8 mouse cellular contexts compared by ENCODE assay signal in the genomic region with DNA sequence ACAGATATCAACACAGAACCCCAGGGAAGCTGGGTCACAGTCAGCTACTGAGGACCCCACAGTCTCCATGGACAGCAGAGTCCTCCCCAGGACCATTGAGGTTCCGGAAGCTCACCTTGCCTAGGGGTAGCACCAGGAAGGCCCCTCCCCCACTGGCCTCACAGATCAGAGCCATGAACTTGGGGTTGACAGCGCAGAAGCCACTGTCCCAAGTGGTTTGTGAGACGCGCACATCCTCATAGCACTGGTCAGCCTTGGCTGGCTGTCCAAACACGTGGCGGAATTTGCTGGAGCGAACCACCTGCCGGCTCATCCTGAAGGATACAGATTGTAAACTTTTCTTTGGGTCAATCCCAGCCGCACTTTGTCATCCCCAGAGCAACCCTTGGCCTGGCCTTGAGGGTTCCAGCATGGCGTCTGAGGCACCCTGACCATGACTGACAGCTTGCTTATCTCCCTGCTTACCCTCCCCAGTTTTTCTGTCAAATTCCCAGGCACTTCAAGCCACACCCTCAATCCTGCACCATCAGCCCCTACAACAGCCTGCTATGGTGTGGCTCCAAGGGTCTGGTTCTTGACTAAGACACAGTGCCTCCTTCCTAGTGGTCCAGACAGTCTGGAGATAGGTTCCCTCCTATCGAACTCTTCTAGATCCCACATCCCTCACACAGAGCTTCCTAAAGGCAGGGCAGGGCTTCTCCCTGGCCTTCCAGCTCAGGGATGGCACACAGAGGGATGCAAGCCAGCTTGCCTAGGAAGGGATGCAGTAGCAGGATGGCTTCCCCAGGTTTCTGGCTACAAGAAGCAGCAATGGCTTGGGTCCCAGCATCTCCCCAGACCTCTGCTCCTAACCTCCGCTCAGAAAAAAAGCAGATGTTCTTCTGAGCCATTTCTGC. TPM values are rescaled to one million over a fixed set of nuclear protein-coding genes. Genes with fewer than 3 reads are reported as not detected.
DNase-seq lines count a peak whose midpoint lies in the region; ATAC-seq and TF ChIP-seq lines count a peak whose summit lies in the region.

No protein-coding gene starts in this region.

- H3K4me2 ChIP-seq in kidney, embryonic 16.5 days (replicated peaks; ENCODE audit: low read depth, low read length), result no peak overlapping the region
- peak overlapping the region; percentile 73 for H3K4me2 ChIP-seq in hindbrain, embryonic 15.5 days
- H3K4me2 ChIP-seq in midbrain, postnatal 0 days (ENCODE audit: low read depth, low read length, poor library complexity, severe bottlenecking), result peak overlapping the region; percentile 75

- DNase-seq in kidney, postnatal 25 days, result no peak
- peak; percentile 73 for DNase-seq in cerebellum, adult 9-10 months
- no peak for DNase-seq in midbrain, postnatal 0 days (ENCODE audit: low spot score)
- no peak for DNase-seq in adrenal gland, adult 18-20 months (ENCODE audit: low spot score in 2 of 2)
- DNase-seq in adrenal gland, postnatal 36 days, result no peak
- no peak for DNase-seq in layer of hippocampus, adult 8-10 months (ENCODE audit: low spot score in 2 of 2)

- peaks cover 19% of the 10 kb centered on the region for H3K27me3 ChIP-seq in kidney, embryonic 16.5 days (ENCODE audit: insufficient read depth, low read length)
- H3K27me3 ChIP-seq in hindbrain, embryonic 15.5 days, result no peaks in the 10 kb centered on the region
- no peaks in the 10 kb centered on the region for H3K27me3 ChIP-seq in midbrain, postnatal 0 days (ENCODE audit: insufficient read depth, low read length)

- H3K27ac ChIP-seq in kidney, embryonic 16.5 days (ENCODE audit: low read length), result no peak overlapping the region
- H3K27ac ChIP-seq in hindbrain, embryonic 15.5 days (replicated peaks), result peak overlapping the region; percentile 91
- H3K27ac ChIP-seq in midbrain, postnatal 0 days (ENCODE audit: low read depth, low read length), result peak overlapping the region; percentile 74

- ATAC-seq in kidney, embryonic 16.5 days (ENCODE audit: low FRiP score, low TSS enrichment), result no peak
- no peak for ATAC-seq in hindbrain, embryonic 15.5 days (ENCODE audit: low FRiP score, low read depth)
- ATAC-seq in midbrain, postnatal 0 days (ENCODE audit: low FRiP score), result no peak

- H3K4me3 ChIP-seq in kidney, embryonic 16.5 days (ENCODE audit: low read length), result peak overlapping the region; percentile 49; the same call in 1 of the 2 replicates
- H3K4me3 ChIP-seq in hindbrain, embryonic 15.5 days, result peak overlapping the region; percentile 90
- peak overlapping the region; percentile 56 for H3K4me3 ChIP-seq in midbrain, postnatal 0 days (ENCODE audit: low read depth, low read length)

- WGBS in kidney, embryonic 16.5 days, result 75% methylated on average over 12 of the region's 12 CpGs
- 78% methylated on average over 12 of the region's 12 CpGs for WGBS in hindbrain, embryonic 15.5 days
- 81% methylated on average over 12 of the region's 12 CpGs for WGBS in midbrain, postnatal 0 days

- no peak overlapping the region for H3K9ac ChIP-seq in kidney, embryonic 16.5 days (replicated peaks; ENCODE audit: low read length)
- peak overlapping the region; percentile 93 for H3K9ac ChIP-seq in hindbrain, embryonic 15.5 days
- H3K9ac ChIP-seq in midbrain, postnatal 0 days (replicated peaks; ENCODE audit: low read length, poor library complexity, severe bottlenecking), result peak overlapping the region; percentile 80

- no peak for TF ChIP-seq CTCF in midbrain, postnatal 0 days (IDR thresholded peaks at IDR 0.05)

- H3K9me3 ChIP-seq in kidney, embryonic 16.5 days (ENCODE audit: low read length), result no peaks in the 10 kb centered on the region
- no peaks in the 10 kb centered on the region for H3K9me3 ChIP-seq in hindbrain, embryonic 15.5 days
- no peaks in the 10 kb centered on the region for H3K9me3 ChIP-seq in midbrain, postnatal 0 days (ENCODE audit: low read length)

- H3K36me3 ChIP-seq in kidney, embryonic 16.5 days (ENCODE audit: insufficient read depth, low read length), result no peaks in the 10 kb centered on the region
- peaks cover 6% of the 10 kb centered on the region for H3K36me3 ChIP-seq in hindbrain, embryonic 15.5 days
- H3K36me3 ChIP-seq in midbrain, postnatal 0 days (ENCODE audit: insufficient read depth, low read length), result peaks cover 16% of the 10 kb centered on the region

- peaks cover 13% of the 10 kb centered on the region for H3K4me1 ChIP-seq in kidney, embryonic 16.5 days (ENCODE audit: insufficient read depth, low read length)
- H3K4me1 ChIP-seq in hindbrain, embryonic 15.5 days (replicated peaks), result peaks cover 47% of the 10 kb centered on the region
- peaks cover 17% of the 10 kb centered on the region for H3K4me1 ChIP-seq in midbrain, postnatal 0 days (ENCODE audit: insufficient read depth, low read length)

RNA-seq across cellular contexts. Expression of gene Coro1a, which starts 4.5 kb away (rescaled TPM):
- polyA plus RNA-seq in kidney, embryonic 16.5 days (2015; fragmentation: Nextera tagmentation; extraction: Ambion mirVana), result 17.5 and 19.7 TPM in 2 replicates
- polyA plus RNA-seq in hindbrain, embryonic 15.5 days (2015; fragmentation: Nextera tagmentation; extraction: Ambion mirVana), result 104 and 108 TPM in 2 replicates
- total RNA-seq in midbrain, postnatal 0 days (2014; rRNA removed), result 87.1 and 98.9 TPM in 2 replicates
- polyA plus RNA-seq in midbrain, postnatal 0 days (2015; fragmentation: Nextera tagmentation; extraction: Ambion mirVana), result 93.4 and 105 TPM in 2 replicates
- 10 to 100 TPM; 19.0 to 21.7 TPM for total RNA-seq in adrenal gland, adult 18-20 months (2021)
- 10 to 100 TPM; 10.1 to 11.6 TPM for total RNA-seq in adrenal gland, postnatal 36 days (2021)
- 100 to 1,000 TPM; 119 to 166 (median 141) TPM for total RNA-seq in layer of hippocampus, adult 8-10 months (2022)

RNA-seq across cellular contexts. Expression of gene Slx1b, which starts 7.5 kb away (rescaled TPM):
- 9.5 and 12.3 TPM in 2 replicates for polyA plus RNA-seq in kidney, embryonic 16.5 days (2015; fragmentation: Nextera tagmentation; extraction: Ambion mirVana)
- 16.2 and 16.7 TPM in 2 replicates for polyA plus RNA-seq in hindbrain, embryonic 15.5 days (2015; fragmentation: Nextera tagmentation; extraction: Ambion mirVana)
- total RNA-seq in midbrain, postnatal 0 days (2014; rRNA removed), result 21.7 and 25.0 TPM in 2 replicates
- polyA plus RNA-seq in midbrain, postnatal 0 days (2015; fragmentation: Nextera tagmentation; extraction: Ambion mirVana), result 10.9 and 11.1 TPM in 2 replicates
- total RNA-seq in adrenal gland, adult 18-20 months (2021), result 10 to 100 TPM in 1 of 2 experiments, 1 to 10 TPM in 1; 9.9 to 11.1 TPM
- total RNA-seq in adrenal gland, postnatal 36 days (2021), result 10 to 100 TPM in 1 of 2 experiments, 1 to 10 TPM in 1; 8.7 to 14.8 TPM
- 10 to 100 TPM; 19.7 to 21.0 (median 20.1) TPM for total RNA-seq in layer of hippocampus, adult 8-10 months (2022)

RNA-seq across cellular contexts. Expression of gene Bola2, which starts 7.9 kb away (rescaled TPM):
- polyA plus RNA-seq in kidney, embryonic 16.5 days (2015; fragmentation: Nextera tagmentation; extraction: Ambion mirVana), result 119 and 122 TPM in 2 replicates
- 139 and 143 TPM in 2 replicates for polyA plus RNA-seq in hindbrain, embryonic 15.5 days (2015; fragmentation: Nextera tagmentation; extraction: Ambion mirVana)
- total RNA-seq in midbrain, postnatal 0 days (2014; rRNA removed), result 50.2 and 160 TPM in 2 replicates
- polyA plus RNA-seq in midbrain, postnatal 0 days (2015; fragmentation: Nextera tagmentation; extraction: Ambion mirVana), result 143 and 146 TPM in 2 replicates
- total RNA-seq in adrenal gland, adult 18-20 months (2021), result 100 to 1,000 TPM in 1 of 2 experiments, 10 to 100 TPM in 1; 98.7 to 105 TPM
- total RNA-seq in adrenal gland, postnatal 36 days (2021), result 10 to 100 TPM; 94.8 to 98.1 TPM
- 100 to 1,000 TPM in 1 of 4 experiments, 10 to 100 TPM in 3; 73.9 to 105 (median 92.5) TPM for total RNA-seq in layer of hippocampus, adult 8-10 months (2022)

RNA-seq across cellular contexts. Expression of gene Sult1a1, which starts 26.9 kb away (rescaled TPM):
- polyA plus RNA-seq in kidney, embryonic 16.5 days (2015; fragmentation: Nextera tagmentation; extraction: Ambion mirVana), result 9.1 and 9.4 TPM in 2 replicates
- 7.3 and 10.5 TPM in 2 replicates for polyA plus RNA-seq in hindbrain, embryonic 15.5 days (2015; fragmentation: Nextera tagmentation; extraction: Ambion mirVana)
- 18.4 and 21.1 TPM in 2 replicates for total RNA-seq in midbrain, postnatal 0 days (2014; rRNA removed)
- polyA plus RNA-seq in midbrain, postnatal 0 days (2015; fragmentation: Nextera tagmentation; extraction: Ambion mirVana), result 17.5 and 18.8 TPM in 2 replicates
- total RNA-seq in adrenal gland, adult 18-20 months (2021), result 10 to 100 TPM; 48.0 to 52.5 TPM
- 10 to 100 TPM; 34.1 to 52.7 TPM for total RNA-seq in adrenal gland, postnatal 36 days (2021)
- 10 to 100 TPM in 1 of 4 experiments, 1 to 10 TPM in 3; 6.6 to 13.0 (median 8.6) TPM for total RNA-seq in layer of hippocampus, adult 8-10 months (2022)

RNA-seq across cellular contexts. Expression of gene Sgf29, which starts 54.0 kb away (rescaled TPM):
- 50.7 and 57.2 TPM in 2 replicates for polyA plus RNA-seq in kidney, embryonic 16.5 days (2015; fragmentation: Nextera tagmentation; extraction: Ambion mirVana)
- 58.7 and 61.0 TPM in 2 replicates for polyA plus RNA-seq in hindbrain, embryonic 15.5 days (2015; fragmentation: Nextera tagmentation; extraction: Ambion mirVana)
- 44.4 and 46.6 TPM in 2 replicates for total RNA-seq in midbrain, postnatal 0 days (2014; rRNA removed)
- 48.0 and 56.0 TPM in 2 replicates for polyA plus RNA-seq in midbrain, postnatal 0 days (2015; fragmentation: Nextera tagmentation; extraction: Ambion mirVana)
- total RNA-seq in adrenal gland, adult 18-20 months (2021), result 10 to 100 TPM; 39.6 to 50.1 TPM
- 10 to 100 TPM; 39.0 to 41.7 TPM for total RNA-seq in adrenal gland, postnatal 36 days (2021)
- total RNA-seq in layer of hippocampus, adult 8-10 months (2022), result 10 to 100 TPM; 21.7 to 34.8 (median 33.7) TPM
